Mouse (Mus musculus) c-Kit-negative CD71-positive TER-119-positive erythroid progenitor cells, embryonic 14.5 days (primary cell): ENCODE results near the gene Nprl3.

ENCODE experiments used
- DNase-seq: peaks from one replicate; pipeline ENCODE4 v3.0.0-alpha.2; 2013; ENCODE audit warnings: low read depth, low spot score

Nprl3 gene

DNA sequence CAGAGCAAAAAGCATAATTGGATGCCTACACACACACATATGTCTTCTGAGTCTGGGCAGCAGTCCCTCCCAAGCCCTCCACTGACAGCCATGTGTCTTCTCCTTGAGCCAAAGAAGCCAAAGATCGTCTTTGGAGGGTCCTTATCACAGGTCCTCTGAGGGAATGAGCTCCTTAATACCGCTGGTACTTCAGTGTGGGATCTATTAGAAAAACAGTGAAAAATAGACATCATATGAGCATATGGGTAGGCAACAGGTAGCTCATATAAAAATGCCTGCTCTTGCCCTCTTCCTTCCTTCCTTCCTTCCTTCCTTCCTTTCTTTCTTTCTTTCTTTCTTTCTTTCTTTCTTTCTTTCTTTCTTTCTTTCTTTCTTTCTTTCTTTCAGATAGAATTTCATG lies 17.1 kb upstream of the Nprl3 start:
- peak; percentile 83 for DNase-seq

- DNase-seq = peak; percentile 66
Observed at GRCm38 (mm10) chr11:32283091-32283777, 15.7 kb upstream of the Nprl3 start, which contains the start of gene Hba-a1. Gene Hba-a1, plus strand, starts transcription at chr11:32283511.

- no peak for DNase-seq
Observed at GRCm38 (mm10) chr11:32281416-32282144, 14.1 kb upstream of the Nprl3 start.

DNA sequence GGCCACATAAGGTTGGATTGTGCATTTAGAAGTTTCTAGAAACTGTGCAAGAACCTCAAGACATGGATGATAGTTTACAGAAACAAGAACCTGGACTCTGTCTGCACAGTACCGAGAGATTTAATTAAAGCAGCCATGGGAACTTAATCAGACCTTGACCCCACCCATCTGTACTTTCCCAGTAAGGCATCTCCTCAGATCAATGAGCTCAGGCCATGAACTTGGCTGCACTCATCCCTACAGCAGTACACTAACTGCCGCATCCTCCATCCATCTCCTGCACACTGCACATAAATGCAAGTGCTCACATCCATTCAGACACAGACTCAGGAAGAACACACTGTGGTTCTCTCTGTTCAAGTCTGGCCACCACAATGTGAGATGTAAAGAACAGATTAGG lies 13.1 kb upstream of the Nprl3 start:
- DNase-seq = no peak

- no peak for DNase-seq
Observed at GRCm38 (mm10) chr11:32278458-32278957, 11.0 kb upstream of the Nprl3 start.

DNA sequence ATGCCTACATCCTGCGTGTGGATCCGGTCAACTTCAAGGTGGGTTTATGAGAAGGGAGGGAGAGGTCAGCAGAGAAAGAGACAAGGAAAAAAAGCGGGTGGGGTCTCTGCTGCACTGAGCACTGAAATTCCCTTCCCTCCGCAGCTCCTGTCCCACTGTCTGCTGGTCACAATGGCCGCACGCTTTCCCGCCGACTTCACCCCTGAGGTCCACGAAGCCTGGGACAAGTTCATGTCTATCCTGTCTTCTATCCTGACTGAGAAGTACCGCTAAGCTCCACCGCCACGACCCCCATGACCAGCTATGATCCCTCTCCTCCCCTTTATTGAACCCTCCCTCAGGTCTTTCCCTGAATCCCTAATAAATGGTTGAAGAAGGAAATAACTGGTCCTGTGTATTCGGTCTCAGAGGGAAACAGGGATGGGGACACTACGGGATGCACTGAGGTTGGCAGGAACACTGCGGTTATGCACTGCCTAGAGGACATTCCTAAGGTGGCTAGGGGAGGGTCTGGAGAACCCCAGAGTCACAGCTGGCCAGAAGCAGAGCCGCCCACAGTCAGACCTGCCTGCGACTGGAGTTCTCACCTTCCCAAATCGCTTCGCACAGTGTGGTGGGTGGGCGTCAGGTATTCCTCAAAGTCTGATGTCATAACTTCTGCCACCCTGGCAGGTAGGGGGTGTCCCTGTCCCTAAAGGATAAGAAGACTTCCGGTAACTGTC lies 10.4 kb upstream of the Nprl3 start:
- DNase-seq = no peak

DNA sequence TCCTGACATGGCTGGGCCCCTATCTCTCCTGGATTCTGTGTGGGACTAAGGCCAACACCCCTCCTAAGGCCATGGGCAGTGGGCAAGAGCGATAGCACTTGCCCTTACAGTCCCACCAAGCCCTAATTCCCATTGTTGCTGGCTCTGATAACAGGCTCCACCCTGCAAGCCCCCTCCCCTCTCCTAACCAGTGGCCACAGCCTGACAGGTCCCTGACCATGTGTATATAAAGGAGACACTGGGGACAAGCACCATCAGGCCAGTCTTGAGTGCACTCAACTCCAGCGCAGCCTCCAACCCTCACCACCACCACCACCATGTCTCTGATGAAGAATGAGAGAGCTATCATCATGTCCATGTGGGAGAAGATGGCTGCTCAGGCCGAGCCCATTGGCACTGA lies 8.8 kb upstream of the Nprl3 start, which contains the start of gene Hba-x:
Hba-x (plus strand) TSS at position 54 of the 400 bp plus-strand sequence.
- no peak for DNase-seq

GRCm38 (mm10) chr11:32271178-32271577 lies 3.7 kb upstream of the Nprl3 start:
- DNase-seq = no peak

DNA sequence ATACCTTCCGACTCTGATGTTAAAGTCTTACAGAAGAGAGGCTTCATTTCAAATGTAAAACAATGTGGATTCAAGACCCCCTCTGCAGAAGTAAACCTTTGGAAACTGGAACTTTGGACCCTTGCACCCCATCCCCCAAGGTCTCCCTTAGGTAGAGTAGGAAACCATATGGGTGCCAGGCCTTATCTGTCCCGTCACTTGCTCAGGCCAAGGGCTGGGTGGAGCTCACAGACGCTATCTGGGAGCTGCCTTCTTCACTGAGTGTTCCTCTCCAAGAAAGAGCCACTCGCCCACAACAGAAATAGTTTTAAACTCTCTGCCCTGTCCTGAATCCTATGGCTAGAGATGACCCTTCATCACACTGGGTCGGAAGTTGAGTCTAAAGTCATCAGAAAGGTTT lies 1.4 kb upstream of the Nprl3 start:
- DNase-seq = peak; percentile 82

- DNase-seq = no peak
Observed at GRCm38 (mm10) chr11:32267964-32268363, 457 bp upstream of the Nprl3 start.

- DNase-seq = no peak
Observed at GRCm38 (mm10) chr11:32266776-32267175, 731 bp downstream of the Nprl3 start.

GRCm38 (mm10) chr11:32266194-32266593 lies 1.3 kb downstream of the Nprl3 start:
- DNase-seq = no peak

DNA sequence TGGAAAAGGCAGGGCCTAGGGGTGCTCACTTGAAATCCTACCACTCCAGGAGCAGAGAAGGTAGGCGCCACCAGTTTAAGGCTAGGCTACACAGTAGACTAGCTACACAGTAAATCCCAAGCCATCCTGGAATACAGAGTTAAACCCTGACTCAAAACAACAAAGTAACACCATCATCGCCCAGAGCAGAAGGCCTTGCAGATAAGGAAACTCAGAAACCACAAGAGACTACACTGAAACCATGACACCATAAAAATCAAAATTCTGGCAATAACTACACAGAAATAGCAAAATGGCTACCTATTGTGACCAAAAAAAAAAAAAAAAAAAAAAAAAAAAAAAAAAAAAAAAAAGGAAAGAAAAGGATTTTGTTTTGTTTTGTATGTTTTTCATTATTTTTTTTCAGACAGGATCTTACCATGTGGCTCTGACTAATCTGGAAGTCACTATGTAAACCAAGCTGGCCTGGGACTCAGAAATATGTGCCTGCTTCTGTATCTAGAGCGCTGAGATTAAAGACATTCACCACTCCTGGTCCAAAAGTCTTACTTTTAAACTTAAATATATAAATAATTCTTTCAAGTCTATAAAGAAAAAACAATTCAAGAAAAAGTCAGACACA lies 2.3 kb downstream of the Nprl3 start:
- peak; percentile 79 for DNase-seq

- DNase-seq = no peak
Observed at GRCm38 (mm10) chr11:32262674-32263415, 4.7 kb downstream of the Nprl3 start.

DNA sequence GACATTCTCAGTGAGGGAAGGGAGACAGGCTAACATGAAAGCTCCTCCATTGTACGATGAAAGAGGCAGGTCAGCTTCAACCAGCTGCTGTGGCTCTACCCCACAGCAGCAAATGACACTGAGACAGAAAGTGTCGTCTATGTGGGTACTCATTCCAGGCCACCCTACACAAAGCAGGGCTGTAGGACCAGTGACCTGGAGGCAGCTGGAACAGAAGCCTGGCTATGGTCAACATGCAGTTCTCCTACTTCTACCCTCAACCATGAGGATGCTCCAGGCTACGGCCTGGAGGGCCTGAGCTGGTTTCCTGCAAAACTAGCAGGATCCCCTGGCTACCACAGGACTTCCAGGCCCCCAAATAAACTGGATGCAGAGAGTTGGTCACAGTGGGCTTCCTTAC lies 10.9 kb downstream of the Nprl3 start:
- DNase-seq = no peak

- peak; percentile 85 for DNase-seq
Observed at GRCm38 (mm10) chr11:32256146-32256545, 11.4 kb downstream of the Nprl3 start.

DNA sequence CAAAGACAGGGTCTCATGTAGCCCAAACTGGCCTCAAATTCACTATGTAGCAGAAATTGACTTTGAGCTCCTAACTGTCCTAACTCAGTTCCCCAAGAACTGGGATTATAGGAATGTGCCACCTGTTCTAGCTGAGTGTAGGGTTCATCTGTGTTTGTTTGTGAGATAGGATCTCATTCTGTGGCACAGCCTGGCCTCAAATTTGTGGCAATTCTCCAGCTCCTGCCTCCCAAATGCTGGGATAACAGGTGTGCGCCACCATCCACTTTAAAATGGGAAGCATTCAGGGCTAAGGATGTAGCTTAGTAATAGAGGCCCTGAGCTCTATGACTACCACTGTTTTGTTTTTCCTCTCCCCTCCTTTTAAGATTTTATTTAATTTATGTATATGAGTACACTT lies 14.4 kb downstream of the Nprl3 start:
- DNase-seq = no peak

DNA sequence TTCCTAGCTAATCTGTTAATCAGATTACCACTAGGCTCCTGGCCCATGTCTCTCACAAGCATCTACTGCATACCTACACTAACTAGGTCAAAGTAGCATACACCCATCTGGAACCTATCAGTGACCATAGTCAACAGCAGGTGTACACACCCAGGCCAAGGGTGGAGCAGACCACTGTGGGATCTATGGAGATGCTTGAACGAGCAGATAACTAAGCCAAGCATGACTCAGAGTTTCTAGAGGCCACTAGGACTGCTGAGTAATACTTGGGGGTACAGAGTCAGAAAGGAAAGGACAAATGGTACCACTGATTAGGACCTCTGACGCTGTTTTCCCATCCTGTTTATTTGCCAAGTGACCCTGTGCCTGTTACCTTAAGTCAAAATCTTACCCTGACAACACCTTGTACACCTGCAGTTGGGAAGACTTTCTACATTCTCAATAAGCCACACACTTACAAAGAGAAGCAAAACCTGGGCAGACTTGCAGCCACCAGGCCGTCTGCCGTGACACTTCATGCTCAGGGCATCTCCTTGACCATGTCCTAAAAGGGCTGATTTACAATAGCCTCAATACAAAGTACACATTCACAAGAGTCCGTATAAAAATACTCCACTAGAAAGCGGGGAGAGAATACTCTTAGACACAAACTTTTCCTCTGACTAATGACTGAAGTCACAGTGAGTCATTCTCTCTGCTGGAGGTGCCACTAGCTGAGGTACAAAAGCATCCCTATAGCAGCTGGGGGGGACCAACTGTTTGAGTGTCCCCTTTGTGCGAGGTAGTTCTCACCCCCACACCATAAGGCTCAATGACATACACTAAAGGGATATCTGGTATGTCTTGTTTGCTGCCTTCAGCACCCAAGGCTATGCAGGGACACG lies 16.4 kb downstream of the Nprl3 start:
- peak; percentile 96 for DNase-seq

GRCm38 (mm10) chr11:32248350-32248749 lies 19.2 kb downstream of the Nprl3 start:
- no peak for DNase-seq

DNA sequence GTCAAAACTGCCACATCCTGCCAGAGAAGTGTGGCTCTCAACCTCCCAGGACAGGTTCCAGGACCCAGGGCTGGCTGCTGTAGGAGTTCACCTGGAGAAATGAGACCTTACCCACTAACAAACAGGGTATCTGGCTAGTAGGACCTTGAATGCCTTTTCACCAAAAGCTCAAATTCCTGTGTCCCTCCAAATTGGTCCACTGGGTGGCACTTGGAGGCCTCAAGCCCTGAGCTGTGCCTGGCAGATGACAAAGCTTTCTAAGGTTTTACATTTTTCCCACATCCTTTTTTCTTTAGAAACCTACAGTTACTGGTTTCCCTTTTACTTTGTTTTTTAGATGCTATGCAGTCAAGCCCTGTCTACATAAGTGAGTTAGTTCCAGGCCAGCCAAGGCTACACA lies 20.4 kb downstream of the Nprl3 start:
- DNase-seq = no peak
